Mouse (Mus musculus) spleen, postnatal 14 days (tissue): ENCODE data around the gene Ebf3.
A peak's percentile ranks its signal among the peaks of the same experiment; 100 is the strongest.

Source experiments
- DNase-seq, 2 experiments: peaks; one replicate each; pipeline ENCODE4 v3.0.0; 2021 to 2022; ENCODE audit warnings: low spot score in 2 of 2

Ebf3 gene

GRCm38 (mm10) chr7:137313904-137314691, at the start of gene Ebf3:
Ebf3 (minus strand) TSS chr7:137314445.
- peak in 1 of 2 experiments; percentile 41 for DNase-seq

- no peak for DNase-seq
Measured at GRCm38 (mm10) chr7:137346860-137347259, 32.6 kb upstream of the Ebf3 start.

- no peak for DNase-seq
Measured at GRCm38 (mm10) chr7:137346068-137346467, 31.8 kb upstream of the Ebf3 start.

GRCm38 (mm10) chr7:137333951-137334350, 19.7 kb upstream of the Ebf3 start:
- no peak for DNase-seq

GRCm38 (mm10) chr7:137322926-137323325, 8.7 kb upstream of the Ebf3 start:
- no peak for DNase-seq

GRCm38 (mm10) chr7:137321961-137322784, 7.9 kb upstream of the Ebf3 start:
- DNase-seq, result no peak

GRCm38 (mm10) chr7:137321141-137321813, 7.0 kb upstream of the Ebf3 start:
- no peak for DNase-seq

GRCm38 (mm10) chr7:137320320-137320719, 6.1 kb upstream of the Ebf3 start:
- DNase-seq, result no peak

GRCm38 (mm10) chr7:137318924-137319885, 5.0 kb upstream of the Ebf3 start:
- no peak for DNase-seq

GRCm38 (mm10) chr7:137318383-137318775, 4.1 kb upstream of the Ebf3 start:
- DNase-seq, result no peak

GRCm38 (mm10) chr7:137317659-137318382, 3.6 kb upstream of the Ebf3 start:
- no peak for DNase-seq

- DNase-seq, result no peak
Measured at GRCm38 (mm10) chr7:137316926-137317658, 2.8 kb upstream of the Ebf3 start.

GRCm38 (mm10) chr7:137316181-137316925, 2.1 kb upstream of the Ebf3 start:
- no peak for DNase-seq

- no peak for DNase-seq
Measured at GRCm38 (mm10) chr7:137315544-137315940, 1.3 kb upstream of the Ebf3 start.

GRCm38 (mm10) chr7:137314710-137315543, 682 bp upstream of the Ebf3 start:
- no peak for DNase-seq

- no peak for DNase-seq
Measured at GRCm38 (mm10) chr7:137313183-137313903, 902 bp downstream of the Ebf3 start.

GRCm38 (mm10) chr7:137312933-137313182, 1.4 kb downstream of the Ebf3 start:
- no peak for DNase-seq
